Mouse (Mus musculus): Measurements from ENCODE around the gene Nfib. TPM values are rescaled to one million over a fixed set of nuclear protein-coding genes. Genes with fewer than 3 reads are reported as not detected.
A peak's percentile ranks its signal among the peaks of the same experiment; 100 is the strongest.

Nfib gene
- total and polyA plus RNA-seq, 3 experiments: 32.1 to 121 (median 118) TPM

DNA sequence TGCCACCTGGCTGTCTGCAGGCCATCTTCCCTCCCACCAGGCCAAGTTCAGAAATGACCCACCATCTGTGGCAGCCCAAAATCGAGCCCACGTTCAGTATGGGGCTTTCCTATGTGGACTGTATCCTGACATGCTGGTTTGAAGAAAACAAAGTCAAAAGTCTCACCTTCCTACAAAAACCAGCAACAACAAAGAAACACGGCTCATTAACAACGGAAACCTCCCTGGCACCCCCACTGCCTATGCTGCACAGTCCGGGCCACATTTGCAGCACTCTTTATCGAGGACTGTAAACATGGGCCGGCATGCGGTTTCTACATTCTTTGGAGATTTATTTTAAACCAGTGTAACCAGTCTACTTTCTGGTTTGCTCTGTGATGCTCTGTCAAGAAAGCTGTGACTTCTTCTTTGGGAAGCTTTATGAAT, 208.4 kb downstream of the Nfib start:
- Histone ChIP-seq H3K4me3 (peak overlapping the region; percentile 17; the same call in 1 of the 2 replicates), H3K79me2 (replicated peaks; ENCODE audit: control insufficient read depth, insufficient read depth, low read length) (peaks cover 10% of the 10 kb centered on the region), H3K27me3 (ENCODE audit: control insufficient read depth, insufficient read depth, low read length) (no peaks in the 10 kb centered on the region), H3K9ac (ENCODE audit: low read depth, low read length) (peak overlapping the region; percentile 54), H3K36me3 (ENCODE audit: control insufficient read depth, insufficient read depth, low read length) (peaks cover 64% of the 10 kb centered on the region), H3K4me1 (ENCODE audit: control insufficient read depth, insufficient read depth, low read length) (peaks cover 40% of the 10 kb centered on the region), H3K27ac (peak overlapping the region; percentile 44; the same call in 1 of the 2 replicates)
- no peak for TF ChIP-seq CTCF (IDR thresholded peaks at IDR 0.05)
- TF ChIP-seq POLR2A (IDR thresholded peaks at IDR 0.05; ENCODE audit: insufficient read depth, low read depth, low read length): no peak
- no peak for TF ChIP-seq EP300 (IDR thresholded peaks at IDR 0.05; ENCODE audit: insufficient read depth, low read depth, low read length)
- no peak for DNase-seq
- 15% methylated on average over 8 of the region's 8 CpGs for WGBS
- intact Hi-C loops (cut with DNase I): no loop called here

DNA sequence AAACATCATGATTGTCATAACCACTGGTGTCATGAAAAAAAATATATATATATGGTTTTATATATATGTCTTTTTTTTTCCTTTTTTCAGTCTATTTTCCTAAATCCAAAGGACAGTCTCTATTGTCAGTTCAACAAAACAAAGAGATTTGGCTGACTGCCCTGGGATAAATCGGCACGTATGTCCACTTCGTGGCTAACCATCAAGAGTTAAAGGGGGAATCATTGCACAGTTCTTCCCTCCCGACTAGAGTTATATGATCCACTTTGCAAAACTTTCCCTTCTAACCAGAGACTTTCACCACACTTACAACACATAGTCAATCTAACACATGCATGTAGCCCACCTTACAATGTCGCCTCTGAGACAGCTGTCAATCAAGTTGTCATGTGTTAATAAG, 209.2 kb downstream of the Nfib start:
- H3K27me3 ChIP-seq (ENCODE audit: control insufficient read depth, insufficient read depth, low read length): no peaks in the 10 kb centered on the region
- 0 out of 2 replicates have a peak overlapping the region, but pooled peaks have one; percentile 18 for H3K9ac ChIP-seq (ENCODE audit: low read depth, low read length)
- no peak for DNase-seq
- H3K79me2 ChIP-seq (replicated peaks; ENCODE audit: control insufficient read depth, insufficient read depth, low read length): peaks cover 10% of the 10 kb centered on the region
- H3K27ac ChIP-seq: peak overlapping the region; percentile 44; the same call in 1 of the 2 replicates
- intact Hi-C loops (cut with DNase I): no loop called here
- peaks cover 43% of the 10 kb centered on the region for H3K4me1 ChIP-seq (ENCODE audit: control insufficient read depth, insufficient read depth, low read length)
- WGBS: 20% methylated on average over 5 of the region's 5 CpGs
- TF ChIP-seq CTCF (IDR thresholded peaks at IDR 0.05) (no peak), POLR2A (IDR thresholded peaks at IDR 0.05; ENCODE audit: insufficient read depth, low read depth, low read length) (no peak), EP300 (IDR thresholded peaks at IDR 0.05; ENCODE audit: insufficient read depth, low read depth, low read length) (no peak)
- peaks cover 70% of the 10 kb centered on the region for H3K36me3 ChIP-seq (ENCODE audit: control insufficient read depth, insufficient read depth, low read length)
- no peak overlapping the region for H3K4me3 ChIP-seq

- H3K36me3 ChIP-seq (ENCODE audit: control insufficient read depth, insufficient read depth, low read length): peaks cover 72% of the 10 kb centered on the region
These were observed 209.9 kb downstream of the Nfib start for GRCm38 (mm10) chr4:82495605-82496004.

GRCm38 (mm10) chr4:82494829-82495228, 210.7 kb downstream of the Nfib start:
- no peak for TF ChIP-seq EP300 (IDR thresholded peaks at IDR 0.05; ENCODE audit: insufficient read depth, low read depth, low read length)
- TF ChIP-seq CTCF (IDR thresholded peaks at IDR 0.05): no peak
- TF ChIP-seq POLR2A (IDR thresholded peaks at IDR 0.05; ENCODE audit: insufficient read depth, low read depth, low read length): no peak
- no peak overlapping the region for H3K4me3 ChIP-seq
- no peaks in the 10 kb centered on the region for H3K27me3 ChIP-seq (ENCODE audit: control insufficient read depth, insufficient read depth, low read length)
- H3K27ac ChIP-seq: no peak overlapping the region
- H3K36me3 ChIP-seq (ENCODE audit: control insufficient read depth, insufficient read depth, low read length): peaks cover 67% of the 10 kb centered on the region
- intact Hi-C loops (cut with DNase I): no loop called here
- no peak overlapping the region for H3K9ac ChIP-seq (ENCODE audit: low read depth, low read length)
- WGBS: 80% methylated on average over 10 of the region's 10 CpGs
- DNase-seq: no peak
- H3K79me2 ChIP-seq (replicated peaks; ENCODE audit: control insufficient read depth, insufficient read depth, low read length): peaks cover 8% of the 10 kb centered on the region
- H3K4me1 ChIP-seq (ENCODE audit: control insufficient read depth, insufficient read depth, low read length): peaks cover 42% of the 10 kb centered on the region

More at GRCm38 (mm10) chr4:82495605-82496004, 209.9 kb downstream of the Nfib start:
- no peak for DNase-seq
- H3K27me3 ChIP-seq (ENCODE audit: control insufficient read depth, insufficient read depth, low read length): no peaks in the 10 kb centered on the region
- intact Hi-C loops (cut with DNase I): no loop called here
- TF ChIP-seq EP300 (IDR thresholded peaks at IDR 0.05; ENCODE audit: insufficient read depth, low read depth, low read length): no peak
- no peak for TF ChIP-seq POLR2A (IDR thresholded peaks at IDR 0.05; ENCODE audit: insufficient read depth, low read depth, low read length)
- no peak for TF ChIP-seq CTCF (IDR thresholded peaks at IDR 0.05)
- no peak overlapping the region for H3K4me3 ChIP-seq
- no peak overlapping the region; the same call in 1 of the 2 replicates for H3K27ac ChIP-seq
- 71% methylated on average over 6 of the region's 6 CpGs for WGBS
- H3K4me1 ChIP-seq (ENCODE audit: control insufficient read depth, insufficient read depth, low read length): peaks cover 42% of the 10 kb centered on the region
- H3K79me2 ChIP-seq (replicated peaks; ENCODE audit: control insufficient read depth, insufficient read depth, low read length): peaks cover 8% of the 10 kb centered on the region
- no peak overlapping the region for H3K9ac ChIP-seq (ENCODE audit: low read depth, low read length)

- no peak overlapping the region for H3K9ac ChIP-seq (ENCODE audit: low read depth, low read length)
- peaks cover 8% of the 10 kb centered on the region for H3K79me2 ChIP-seq (replicated peaks; ENCODE audit: control insufficient read depth, insufficient read depth, low read length)
- WGBS: 74% methylated on average over 3 of the region's 3 CpGs
- no peak for TF ChIP-seq CTCF (IDR thresholded peaks at IDR 0.05)
- no peak for TF ChIP-seq EP300 (IDR thresholded peaks at IDR 0.05; ENCODE audit: insufficient read depth, low read depth, low read length)
- TF ChIP-seq POLR2A (IDR thresholded peaks at IDR 0.05; ENCODE audit: insufficient read depth, low read depth, low read length): no peak
- intact Hi-C loops (cut with DNase I): no loop called here
- H3K4me3 ChIP-seq: no peak overlapping the region
- H3K4me1 ChIP-seq (ENCODE audit: control insufficient read depth, insufficient read depth, low read length): peaks cover 42% of the 10 kb centered on the region
- no peak for DNase-seq
- no peaks in the 10 kb centered on the region for H3K27me3 ChIP-seq (ENCODE audit: control insufficient read depth, insufficient read depth, low read length)
- H3K36me3 ChIP-seq (ENCODE audit: control insufficient read depth, insufficient read depth, low read length): peaks cover 68% of the 10 kb centered on the region
- no peak overlapping the region for H3K27ac ChIP-seq
These were observed 211.1 kb downstream of the Nfib start for GRCm38 (mm10) chr4:82494424-82494823.

DNA sequence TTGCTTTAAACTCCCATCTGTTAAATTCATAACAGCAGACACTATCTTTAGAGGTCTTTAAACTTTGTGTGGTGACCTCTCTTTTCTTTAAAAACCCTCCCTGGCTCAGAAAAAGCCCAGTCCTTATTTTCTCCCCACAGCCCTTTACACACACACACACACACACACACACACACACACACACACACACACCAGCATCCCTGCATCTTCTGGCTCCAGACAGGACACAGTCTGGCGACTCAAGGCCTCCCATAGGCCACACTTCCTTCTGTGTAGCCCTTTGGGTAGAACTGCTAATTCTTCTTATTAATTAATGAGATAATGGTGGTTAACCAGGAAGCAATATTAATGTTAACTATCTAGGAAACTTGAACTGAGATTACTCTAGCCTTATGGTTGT, 211.7 kb downstream of the Nfib start:
- Histone ChIP-seq H3K36me3 (ENCODE audit: control insufficient read depth, insufficient read depth, low read length) (peaks cover 67% of the 10 kb centered on the region), H3K4me1 (ENCODE audit: control insufficient read depth, insufficient read depth, low read length) (peaks cover 38% of the 10 kb centered on the region), H3K9ac (ENCODE audit: low read depth, low read length) (no peak overlapping the region)

More for the DNA sequence above, 211.7 kb downstream of the Nfib start:
- Histone ChIP-seq H3K27me3 (ENCODE audit: control insufficient read depth, insufficient read depth, low read length) (no peaks in the 10 kb centered on the region), H3K79me2 (replicated peaks; ENCODE audit: control insufficient read depth, insufficient read depth, low read length) (peaks cover 6% of the 10 kb centered on the region), H3K4me3 (no peak overlapping the region), H3K27ac (peak overlapping the region; percentile 43; the same call in 1 of the 2 replicates)
- TF ChIP-seq CTCF (IDR thresholded peaks at IDR 0.05) (no peak), EP300 (IDR thresholded peaks at IDR 0.05; ENCODE audit: insufficient read depth, low read depth, low read length) (no peak), POLR2A (IDR thresholded peaks at IDR 0.05; ENCODE audit: insufficient read depth, low read depth, low read length) (no peak)
- WGBS: 29% methylated on average over 1 of the region's 1 CpGs
- intact Hi-C loops (cut with DNase I): no loop called here
- no peak for DNase-seq

Measured in heart, adult 2 months (tissue).